In the genomic region with DNA sequence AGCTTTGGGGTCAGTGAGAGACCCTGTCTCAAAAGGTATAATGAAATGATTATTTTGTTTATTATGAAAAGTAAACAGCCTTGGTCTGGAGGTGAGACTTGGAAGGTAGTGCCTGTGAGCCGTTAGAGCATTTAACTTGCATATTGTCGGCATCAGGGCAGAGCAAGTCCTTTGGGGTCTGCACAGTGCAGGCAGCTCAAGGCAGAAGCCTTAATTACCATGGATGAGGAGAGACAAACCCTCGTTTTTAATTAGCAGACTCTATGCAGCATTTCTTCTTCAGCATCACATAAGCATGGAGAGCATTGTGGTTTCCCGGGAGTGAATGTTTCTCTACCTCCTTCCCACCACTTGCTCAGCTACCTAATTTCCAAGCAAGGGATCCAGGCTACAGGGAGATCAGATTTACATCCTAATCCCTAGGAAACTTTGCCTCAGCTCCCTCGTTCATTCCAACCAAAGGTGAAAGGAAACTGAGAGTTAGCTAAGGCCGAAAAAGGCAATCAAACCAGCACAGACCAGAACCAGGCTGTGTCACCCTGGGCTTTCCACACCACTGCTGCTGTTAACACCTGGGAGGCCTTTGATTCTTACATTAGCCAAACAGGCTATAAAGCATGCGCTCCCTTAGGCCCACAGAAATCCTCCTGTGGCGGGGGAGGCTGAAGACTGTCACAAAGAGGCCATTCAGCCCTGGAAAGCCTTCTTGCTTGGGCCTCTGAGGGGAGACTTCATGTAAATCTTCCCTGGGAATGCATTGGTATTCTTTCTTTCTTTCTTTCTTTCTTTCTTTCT, we compare ENCODE assay signal across 10 mouse cellular contexts.
A peak's percentile ranks its signal among the peaks of the same experiment; 100 is the strongest.
DNase-seq lines count a peak whose midpoint lies in the region; ATAC-seq lines count a peak whose summit lies in the region.
"Had no signal": no experiment of that assay in that cellular context is flagged by ENCODE, and none has a peak within 500 bp of the region (broad histone marks: within the 10 kb centered on the region; RNA-seq: fewer than 3 reads in every experiment).

No protein-coding gene starts in this region.

- no peak overlapping the region for H3K4me2 ChIP-seq in kidney, embryonic 14.5 days (replicated peaks; ENCODE audit: low read depth, low read length)
- H3K4me2 ChIP-seq in midbrain, embryonic 11.5 days = no peak overlapping the region
- H3K4me2 ChIP-seq in liver, embryonic 12.5 days = no peak overlapping the region

- no peaks in the 10 kb centered on the region for H3K27me3 ChIP-seq in kidney, embryonic 14.5 days (ENCODE audit: control insufficient read depth, insufficient read depth, low read length)
- H3K27me3 ChIP-seq in midbrain, embryonic 11.5 days (ENCODE audit: control insufficient read depth, insufficient read depth, low read length) = no peaks in the 10 kb centered on the region
- no peaks in the 10 kb centered on the region for H3K27me3 ChIP-seq in liver, embryonic 12.5 days (replicated peaks)

- no peaks in the 10 kb centered on the region for H3K9me3 ChIP-seq in kidney, embryonic 14.5 days (ENCODE audit: control insufficient read depth, low read length)
- H3K9me3 ChIP-seq in midbrain, embryonic 11.5 days (ENCODE audit: control insufficient read depth, low read length) = no peaks in the 10 kb centered on the region
- H3K9me3 ChIP-seq in liver, embryonic 12.5 days (replicated peaks) = no peaks in the 10 kb centered on the region

- 24% methylated on average over 8 of the region's 8 CpGs for WGBS in kidney, embryonic 14.5 days
- 35% methylated on average over 8 of the region's 8 CpGs for WGBS in midbrain, embryonic 11.5 days
- 55% methylated on average over 8 of the region's 8 CpGs for WGBS in liver, embryonic 12.5 days (ENCODE audit: insufficient replicate concordance)

- no peak overlapping the region for H3K4me3 ChIP-seq in kidney, embryonic 14.5 days (ENCODE audit: low read length)
- no peak overlapping the region for H3K4me3 ChIP-seq in midbrain, embryonic 11.5 days (ENCODE audit: low read depth, low read length)
- H3K4me3 ChIP-seq in liver, embryonic 12.5 days = no peak overlapping the region

- H3K9ac ChIP-seq in kidney, embryonic 14.5 days (ENCODE audit: low read depth, low read length) = no peak overlapping the region
- H3K9ac ChIP-seq in midbrain, embryonic 11.5 days (ENCODE audit: low read length) = no peak overlapping the region
- no peak overlapping the region for H3K9ac ChIP-seq in liver, embryonic 12.5 days

- ATAC-seq in kidney, embryonic 14.5 days (ENCODE audit: low FRiP score, low TSS enrichment) = peak; percentile 89
- ATAC-seq in midbrain, embryonic 11.5 days (ENCODE audit: low FRiP score) = no peak
- no peak for ATAC-seq in liver, embryonic 12.5 days
- ATAC-seq: lung, postnatal 0 days had no signal

- H3K27ac ChIP-seq in kidney, embryonic 14.5 days (ENCODE audit: low read depth, low read length) = no peak overlapping the region
- no peak overlapping the region for H3K27ac ChIP-seq in midbrain, embryonic 11.5 days (ENCODE audit: low read depth, low read length)
- H3K27ac ChIP-seq in liver, embryonic 12.5 days = no peak overlapping the region

- DNase-seq in R1 (ENCODE audit: low read depth, low spot score) = peak; percentile 2
- DNase-seq in embryo, embryonic 10 days (ENCODE audit: low spot score) = peak; percentile 7
- peak; percentile 86 for DNase-seq in midbrain, embryonic 11.5 days (ENCODE audit: low spot score, missing footprints)
- no peak for DNase-seq in urinary bladder, postnatal 36 days (ENCODE audit: low spot score in 2 of 2)
- no peak for DNase-seq in spleen, adult 12 weeks (ENCODE audit: low spot score)
- DNase-seq: cerebellum, postnatal 14 days; heart, postnatal 4 days had no signal

- H3K4me1 ChIP-seq in kidney, embryonic 14.5 days (ENCODE audit: control insufficient read depth, insufficient read depth, low read length) = no peaks in the 10 kb centered on the region
- H3K4me1 ChIP-seq in midbrain, embryonic 11.5 days (ENCODE audit: control insufficient read depth, insufficient read depth, low read length) = no peaks in the 10 kb centered on the region
- no peaks in the 10 kb centered on the region for H3K4me1 ChIP-seq in liver, embryonic 12.5 days

- H3K36me3 ChIP-seq in kidney, embryonic 14.5 days (ENCODE audit: control insufficient read depth, insufficient read depth, low read length) = no peaks in the 10 kb centered on the region
- no peaks in the 10 kb centered on the region for H3K36me3 ChIP-seq in midbrain, embryonic 11.5 days (ENCODE audit: control insufficient read depth, insufficient read depth, low read length)
- no peaks in the 10 kb centered on the region for H3K36me3 ChIP-seq in liver, embryonic 12.5 days

Comparison
In these comparisons a context has a peak if more than half of its experiments do, and no peak if none do; other contexts are left out.
1. DNase-seq: peak in R1 (single experiment), embryo, embryonic 10 days (single experiment) and midbrain, embryonic 11.5 days (single experiment); none in urinary bladder, postnatal 36 days (0 of 2) and spleen, adult 12 weeks (single experiment).